Mouse (Mus musculus) midbrain, embryonic 11.5 days (tissue): ENCODE measurements around the gene Sorcs2. TPM values are rescaled to one million over a fixed set of nuclear protein-coding genes. Genes with fewer than 3 reads are reported as not detected.

Source experiments
- ATAC-seq: fragments of 200-750 bp; cut with Nextera tagmentation; 2 replicates; pipeline ENCODE4 v1.8.0; 2017; ENCODE audit warnings: moderate TSS enrichment, moderate library complexity; ENCODE audit not compliant: low FRiP score
- DNase-seq: peaks from one replicate; pipeline ENCODE4 v3.0.0; 2015; ENCODE audit warnings: low spot score; ENCODE audit errors: missing footprints
- H3K27ac ChIP-seq: fragments of 300-500 bp; sonication (generic); 2 replicates; pipeline ENCODE4 v1.5.1; 2014; ENCODE audit warnings: low read depth, low read length
- H3K27me3 ChIP-seq: fragments of 300-500 bp; sonication (generic); 2 replicates; pipeline ENCODE4 v1.6.1; 2014; ENCODE audit warnings: mild to moderate bottlenecking, low read length, moderate library complexity, mixed read lengths; ENCODE audit not compliant: control insufficient read depth, insufficient read depth
- H3K36me3 ChIP-seq: fragments of 300-500 bp; sonication (generic); 2 replicates; pipeline ENCODE4 v1.6.1; 2014; ENCODE audit warnings: mild to moderate bottlenecking, low read length, moderate library complexity, mixed read lengths; ENCODE audit not compliant: control insufficient read depth, insufficient read depth
- H3K4me1 ChIP-seq: fragments of 300-500 bp; sonication (generic); 2 replicates; pipeline ENCODE4 v1.6.1; 2014; ENCODE audit warnings: low read length; ENCODE audit not compliant: control insufficient read depth, insufficient read depth
- H3K4me2 ChIP-seq: fragments of 300-500 bp; sonication (generic); 2 replicates; pipeline ENCODE4 v1.6.1; 2014; ENCODE audit warnings: mild to moderate bottlenecking, moderate library complexity
- H3K4me3 ChIP-seq: fragments of 300-500 bp; sonication (generic); 2 replicates; pipeline ENCODE4 v1.5.1; 2014; ENCODE audit warnings: low read depth, low read length
- H3K9ac ChIP-seq: fragments of 300-500 bp; sonication (generic); 2 replicates; pipeline ENCODE4 v1.6.1; 2014; ENCODE audit warnings: low read length
- H3K9me3 ChIP-seq: fragments of 300-500 bp; sonication (generic); 2 replicates; pipeline ENCODE4 v1.6.1; 2016; ENCODE audit warnings: low read length; ENCODE audit not compliant: control insufficient read depth
- WGBS: fragments of 180-500 bp; shearing (Covaris S2); extraction: QIAGEN DNeasy Blood & Tissue Kit; methylation state at CpG from one replicate; pipeline ENCODE4 v1.1.7; 2014; 5-methylcytosine and 5-hydroxymethylcytosine counted together
- polyA plus RNA-seq: library from polyadenylated mRNA; unstranded; fragments of >200 nt; fragmentation: Nextera tagmentation; extraction: Ambion mirVana; gene quantifications from 2 replicates; pipeline ENCODE4 v1.2.1, GENCODE M21; 2014

The Sorcs2 gene
- polyA plus RNA-seq, 1 experiment from 2014 or later, result 7.3 TPM

DNA sequence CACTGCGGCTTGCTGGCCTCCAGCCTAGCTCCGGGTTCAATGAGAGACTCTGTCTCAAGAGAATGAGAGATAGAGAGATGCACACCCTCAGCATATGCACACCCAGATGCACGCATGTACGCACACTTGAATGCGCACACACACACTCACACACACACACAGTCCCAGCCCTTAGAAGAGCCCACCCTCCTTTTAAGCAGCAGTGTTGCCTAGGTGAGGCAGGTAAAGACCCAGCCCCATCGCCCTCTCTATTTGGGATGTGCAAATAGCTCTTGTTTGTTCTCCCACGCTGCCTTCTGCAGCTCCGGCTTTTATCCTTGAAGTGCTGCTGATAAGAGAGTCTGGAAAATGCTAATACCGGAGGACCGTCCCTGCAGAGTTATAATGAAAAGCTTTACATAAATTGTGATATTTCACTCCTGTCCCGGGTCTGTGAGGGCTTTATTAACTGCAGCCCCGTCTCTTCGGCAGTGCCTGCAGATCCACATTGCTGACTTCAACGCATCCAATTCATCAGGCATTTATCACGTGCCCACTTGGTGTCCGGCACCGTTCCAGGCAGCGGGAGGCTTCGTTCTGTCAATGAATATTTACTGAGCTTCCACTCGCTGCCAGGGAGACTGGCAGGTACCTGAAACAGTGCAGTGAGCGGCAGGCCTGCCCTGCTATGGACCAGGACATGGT, 67.3 kb downstream of the Sorcs2 start:
- peak; percentile 17; the same call in 1 of the 2 replicates for ATAC-seq
- Histone ChIP-seq H3K36me3 (no peaks in the 10 kb centered on the region), H3K9me3 (no peaks in the 10 kb centered on the region), H3K9ac (no peak overlapping the region), H3K27ac (no peak overlapping the region; the same call in 1 of the 2 replicates), H3K4me2 (no peak overlapping the region), H3K4me1 (peaks cover 28% of the 10 kb centered on the region), H3K4me3 (no peak overlapping the region), H3K27me3 (no peaks in the 10 kb centered on the region)
- peak; percentile 51 for DNase-seq
- WGBS, result 66% methylated on average over 21 of the region's 21 CpGs

DNA sequence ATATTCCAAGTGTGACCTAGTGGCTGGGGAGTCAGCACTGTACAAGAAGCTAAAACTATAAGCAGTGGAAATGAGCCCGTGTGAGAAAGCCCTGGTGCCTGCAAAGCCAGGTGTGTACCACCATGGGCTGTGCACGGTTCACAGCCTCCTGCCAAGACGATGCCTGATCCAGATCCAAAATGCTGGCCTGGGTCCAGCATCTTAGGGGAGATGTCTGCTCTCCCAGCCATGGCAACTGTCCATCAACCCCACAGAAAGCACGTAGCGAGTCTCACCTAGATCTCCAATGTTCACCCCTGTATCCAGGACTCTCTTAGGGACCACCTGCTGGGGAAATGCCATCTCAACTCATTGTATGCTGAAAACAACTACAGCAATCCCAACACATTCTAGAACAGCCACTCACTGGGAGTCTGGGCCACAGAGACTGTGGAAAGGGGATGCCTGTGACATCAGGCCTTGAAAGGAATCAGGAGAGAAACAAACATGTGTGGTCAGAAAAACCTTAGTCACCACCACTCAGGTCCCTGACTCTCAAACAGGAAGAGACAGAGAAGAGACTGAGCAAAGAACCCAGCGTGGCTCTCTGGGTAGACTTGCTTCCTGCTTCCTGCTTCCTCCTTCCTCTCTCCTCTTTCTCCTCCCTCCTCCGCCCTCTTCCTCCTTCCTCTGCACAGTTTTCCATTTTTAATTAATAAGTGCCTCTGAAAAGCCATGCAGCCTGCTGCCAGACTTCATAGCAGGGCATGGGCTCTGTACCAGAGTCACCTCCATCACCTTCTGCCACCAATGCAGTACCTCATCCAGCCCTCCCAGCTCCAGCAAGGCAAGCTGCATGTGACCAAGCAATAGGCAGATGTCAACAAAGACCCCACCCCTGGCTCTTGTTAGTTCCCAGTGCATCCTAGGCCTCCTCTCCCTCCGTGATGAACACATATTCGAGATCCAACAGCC, 71.6 kb downstream of the Sorcs2 start:
- Histone ChIP-seq H3K27ac (no peak overlapping the region), H3K4me1 (peaks cover 18% of the 10 kb centered on the region), H3K4me2 (no peak overlapping the region), H3K9ac (no peak overlapping the region), H3K9me3 (no peaks in the 10 kb centered on the region), H3K4me3 (no peak overlapping the region), H3K36me3 (no peaks in the 10 kb centered on the region), H3K27me3 (no peaks in the 10 kb centered on the region)
- DNase-seq (peak; percentile 44), ATAC-seq (no peak)
- WGBS, result 86% methylated on average over 9 of the region's 9 CpGs

DNA sequence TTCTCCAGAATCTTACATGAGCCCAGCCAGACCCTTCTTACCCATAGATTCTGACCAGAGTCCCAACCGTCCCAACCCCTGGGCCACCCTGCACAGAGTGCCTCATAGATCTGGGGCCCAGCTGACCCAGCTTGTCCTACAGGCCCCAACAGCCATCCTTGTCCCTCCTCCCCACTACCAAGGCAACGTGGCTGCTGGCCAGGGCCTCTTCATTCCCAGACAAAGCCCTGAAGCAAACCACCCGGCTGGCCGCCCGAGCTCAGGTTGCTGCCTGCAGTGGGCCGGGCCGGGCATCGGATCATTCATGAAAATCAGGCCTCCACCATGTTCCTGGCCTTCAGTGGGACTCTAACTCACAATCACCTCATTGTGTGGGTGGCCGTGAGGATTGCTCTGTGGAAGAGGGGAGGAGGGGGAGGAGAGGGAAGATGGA, 73.8 kb downstream of the Sorcs2 start:
- ATAC-seq (peak; percentile 56), DNase-seq (peak; percentile 84)
- Histone ChIP-seq H3K9me3 (no peaks in the 10 kb centered on the region), H3K4me1 (peaks cover 12% of the 10 kb centered on the region), H3K36me3 (no peaks in the 10 kb centered on the region), H3K4me3 (no peak overlapping the region), H3K27ac (no peak overlapping the region), H3K27me3 (no peaks in the 10 kb centered on the region; the same call in 1 of the 2 replicates), H3K9ac (no peak overlapping the region), H3K4me2 (no peak overlapping the region)
- WGBS, result 62% methylated on average over 9 of the region's 9 CpGs

DNA sequence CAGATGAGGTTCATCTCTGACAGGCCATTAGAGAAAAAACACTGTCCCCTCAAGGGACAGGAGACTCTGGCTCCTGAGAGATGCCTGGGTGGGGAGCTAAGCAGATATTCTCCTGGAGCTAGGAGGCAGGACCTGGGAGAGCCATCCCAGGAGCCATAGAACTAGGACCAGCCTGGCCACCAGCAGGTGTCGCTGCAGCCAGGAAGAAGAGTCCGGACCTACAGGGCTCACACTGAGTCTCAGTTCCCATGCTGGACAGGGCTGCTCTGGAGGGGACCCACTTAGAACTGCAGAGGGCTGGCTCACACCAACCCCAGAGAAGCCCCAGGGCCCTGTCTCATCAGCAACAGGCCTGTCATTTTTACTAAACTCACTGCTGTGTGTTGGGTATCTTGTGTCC, 74.4 kb downstream of the Sorcs2 start:
- no peak overlapping the region for H3K9ac ChIP-seq
- no peak overlapping the region for H3K27ac ChIP-seq
- ATAC-seq (peak; percentile 83), DNase-seq (peak; percentile 97)
- peaks cover 12% of the 10 kb centered on the region for H3K4me1 ChIP-seq
- H3K36me3 ChIP-seq, result no peaks in the 10 kb centered on the region
- no peaks in the 10 kb centered on the region for H3K9me3 ChIP-seq
- H3K4me2 ChIP-seq, result no peak overlapping the region
- H3K27me3 ChIP-seq, result no peaks in the 10 kb centered on the region; the same call in 1 of the 2 replicates
- 3% methylated on average over 2 of the region's 2 CpGs for WGBS
- H3K4me3 ChIP-seq, result no peak overlapping the region

DNA sequence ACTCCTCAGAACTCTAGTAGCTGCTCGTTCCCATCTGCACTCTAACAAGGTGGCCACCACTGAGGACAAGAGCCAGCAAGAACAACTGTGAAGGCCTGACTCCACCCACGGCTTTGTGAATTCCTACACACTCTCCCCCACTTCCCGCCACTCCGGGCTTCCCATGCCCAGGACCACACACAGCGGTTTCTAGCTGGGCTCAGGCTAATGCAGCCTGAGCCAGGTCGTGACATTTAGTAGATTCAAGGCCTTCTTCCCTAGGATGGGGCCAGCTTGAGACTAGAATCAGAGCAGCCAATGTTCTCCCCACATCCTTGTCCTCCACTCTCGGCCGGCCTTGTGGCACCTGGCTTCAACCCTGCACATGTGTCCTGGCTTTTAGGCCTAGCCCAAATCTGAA, 76.4 kb downstream of the Sorcs2 start:
- DNase-seq (no peak), ATAC-seq (no peak)
- H3K27ac ChIP-seq, result no peak overlapping the region
- H3K4me3 ChIP-seq, result no peak overlapping the region
- H3K36me3 ChIP-seq, result no peaks in the 10 kb centered on the region
- no peaks in the 10 kb centered on the region; the same call in 1 of the 2 replicates for H3K27me3 ChIP-seq
- H3K4me2 ChIP-seq, result no peak overlapping the region
- WGBS, result 27% methylated on average over 8 of the region's 8 CpGs
- peaks cover 12% of the 10 kb centered on the region for H3K4me1 ChIP-seq
- no peak overlapping the region for H3K9ac ChIP-seq
- H3K9me3 ChIP-seq, result no peaks in the 10 kb centered on the region

DNA sequence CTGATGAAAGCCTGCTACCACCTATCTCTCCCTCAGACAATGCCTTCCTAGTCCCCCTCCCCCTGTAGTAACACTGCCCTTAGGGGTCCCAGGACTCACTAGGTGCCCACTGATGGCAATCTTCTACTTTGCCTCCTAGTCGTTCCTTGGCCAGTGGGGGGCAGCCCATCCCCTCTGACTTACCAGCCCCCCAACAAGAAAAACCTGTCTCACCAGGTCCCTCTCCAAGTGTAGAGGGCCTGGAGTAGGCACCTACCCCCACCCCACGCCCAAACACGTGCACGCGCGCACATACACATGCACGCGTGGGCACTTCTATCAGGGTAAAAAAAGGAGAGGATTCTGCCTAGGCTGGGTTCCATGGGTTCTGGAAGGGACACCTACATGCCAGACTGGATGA, 77.3 kb downstream of the Sorcs2 start:
- Histone ChIP-seq H3K4me2 (no peak overlapping the region), H3K27me3 (no peaks in the 10 kb centered on the region; the same call in 1 of the 2 replicates), H3K36me3 (no peaks in the 10 kb centered on the region), H3K4me3 (no peak overlapping the region), H3K9ac (no peak overlapping the region), H3K9me3 (no peaks in the 10 kb centered on the region), H3K27ac (no peak overlapping the region), H3K4me1 (peaks cover 12% of the 10 kb centered on the region)
- WGBS, result 87% methylated on average over 8 of the region's 8 CpGs
- DNase-seq (no peak), ATAC-seq (no peak)

DNA sequence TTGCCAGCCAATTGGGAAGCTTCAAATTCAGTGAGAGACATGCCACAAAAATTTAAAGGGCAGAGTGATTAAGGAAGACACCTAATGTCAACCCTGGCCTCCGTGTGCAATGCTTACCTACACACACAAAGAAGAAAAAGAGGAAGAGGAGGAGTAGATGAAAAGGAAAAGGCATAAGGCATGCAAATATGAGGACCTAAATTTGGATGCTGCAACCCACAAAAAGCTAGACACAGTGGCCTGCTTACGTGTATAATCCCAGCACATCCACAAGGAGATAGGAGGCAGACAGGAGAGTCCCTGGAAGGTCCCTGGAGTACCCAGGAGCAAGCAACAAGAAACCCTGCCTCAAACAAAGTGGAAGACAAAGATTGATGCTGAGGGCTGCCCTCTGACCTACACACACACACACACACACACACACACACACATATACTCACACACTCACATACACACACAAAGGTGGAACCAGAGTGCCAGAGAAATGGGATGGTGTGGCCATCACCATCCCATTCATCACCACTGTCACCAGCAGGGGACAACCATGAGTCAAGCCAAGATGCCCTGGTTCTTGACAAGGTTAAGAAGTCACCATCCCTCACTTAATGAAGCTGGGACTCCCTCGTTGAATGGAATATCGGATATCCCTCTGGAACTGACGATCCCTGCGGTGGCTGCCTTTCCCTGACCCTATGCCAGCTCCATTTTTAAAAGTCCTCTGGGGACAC, 80.1 kb downstream of the Sorcs2 start:
- 72% methylated on average over 6 of the region's 6 CpGs for WGBS
- ATAC-seq (no peak), DNase-seq (no peak)
- H3K4me1 ChIP-seq, result peaks cover 19% of the 10 kb centered on the region
- no peaks in the 10 kb centered on the region for H3K9me3 ChIP-seq
- H3K27ac ChIP-seq, result no peak overlapping the region
- no peak overlapping the region for H3K4me2 ChIP-seq
- H3K9ac ChIP-seq, result no peak overlapping the region
- H3K27me3 ChIP-seq, result no peaks in the 10 kb centered on the region; the same call in 1 of the 2 replicates
- H3K36me3 ChIP-seq, result no peaks in the 10 kb centered on the region
- no peak overlapping the region for H3K4me3 ChIP-seq

DNA sequence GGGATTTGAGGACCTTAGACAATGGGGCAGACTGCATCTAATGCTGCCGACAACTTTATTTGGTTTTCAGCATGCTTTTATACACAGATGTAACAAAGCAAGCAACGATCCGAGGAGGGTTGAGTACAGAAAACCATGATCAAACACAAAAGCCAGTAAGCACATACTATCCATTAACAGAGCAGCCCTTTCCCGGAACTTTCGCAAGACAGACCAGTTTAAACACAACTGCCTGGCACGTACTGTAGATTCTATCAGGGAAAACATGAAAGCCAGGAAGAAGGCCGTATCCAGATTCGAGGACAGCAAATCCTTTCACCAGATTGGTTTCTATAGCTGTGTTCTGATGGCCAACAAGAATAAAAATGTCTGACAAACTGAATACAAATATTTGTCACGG, 82.8 kb downstream of the Sorcs2 start:
- H3K9me3 ChIP-seq, result no peaks in the 10 kb centered on the region
- peaks cover 15% of the 10 kb centered on the region for H3K4me1 ChIP-seq
- H3K27ac ChIP-seq, result no peak overlapping the region
- no peak for ATAC-seq
- no peak for DNase-seq
- no peak overlapping the region for H3K4me3 ChIP-seq
- no peak overlapping the region for H3K9ac ChIP-seq
- H3K4me2 ChIP-seq, result no peak overlapping the region
- H3K27me3 ChIP-seq, result no peaks in the 10 kb centered on the region
- no peaks in the 10 kb centered on the region for H3K36me3 ChIP-seq
- 89% methylated on average over 9 of the region's 9 CpGs for WGBS
